Mouse (Mus musculus) right cerebral cortex, postnatal 36 days (tissue): Measurements from ENCODE around the gene Nptx1.

ENCODE experiments used
- DNase-seq, 2 experiments: peaks; one replicate each; pipeline ENCODE4 v3.0.0; 2022; ENCODE audit warnings: low spot score in 2 of 2, mixed read lengths in 1 of 2

Gene Nptx1

GRCm38 (mm10) chr11:119492830-119493229 is 54.7 kb downstream of the Nptx1 start:
- DNase-seq, result no peak

GRCm38 (mm10) chr11:119491690-119492087 is 55.9 kb downstream of the Nptx1 start:
- DNase-seq, result no peak

GRCm38 (mm10) chr11:119490861-119491689 is 56.5 kb downstream of the Nptx1 start, which contains the start of gene Endov:
Gene Endov, plus strand, starts transcription at chr11:119491347.
- peak; percentile 97 to 99 for DNase-seq
